Mouse (Mus musculus) heart, adult 2 months (tissue): ENCODE results near the gene Uba7.

ENCODE experiments used
- CTCF ChIP-seq: fragments of 200-600 bp; IDR thresholded peaks from 2 replicates; pipeline ENCODE4 v1.8.1; 2022; ENCODE audit warnings: antibody characterized with exemption, mild to moderate bottlenecking, moderate library complexity
- EP300 ChIP-seq: fragments of 200-500 bp; IDR thresholded peaks from 2 replicates; pipeline ENCODE4 v1.6.1; 2011; ENCODE audit warnings: low read depth, low read length, control low read depth; ENCODE audit not compliant: insufficient read depth
- POLR2A ChIP-seq: fragments of 200-500 bp; IDR thresholded peaks from 2 replicates; pipeline ENCODE4 v1.6.1; 2011; ENCODE audit warnings: mild to moderate bottlenecking, low read depth, low read length, control low read depth; ENCODE audit not compliant: insufficient read depth

- no peak for TF ChIP-seq CTCF
- no peak for TF ChIP-seq POLR2A
- TF ChIP-seq EP300: no peak
These were observed 3.5 kb downstream of the Uba7 start for GRCm38 (mm10) chr9:107978815-107979214.
